In genomic region chr10:125984473-125985035, GRCm38 (mm10) we compare ENCODE assay signal across 11 mouse cellular contexts.
"Had no signal": no experiment of that assay in that cellular context is flagged by ENCODE, and none has a peak within 500 bp of the region (broad histone marks: within the 10 kb centered on the region; RNA-seq: fewer than 3 reads in every experiment).

No protein-coding gene starts in this region.

- H3K27ac ChIP-seq: liver, embryonic 13.5 days; midbrain, embryonic 15.5 days; neural tube, embryonic 13.5 days had no signal

- H3K9ac ChIP-seq: liver, embryonic 13.5 days; liver, postnatal 0 days; midbrain, embryonic 15.5 days; neural tube, embryonic 13.5 days had no signal

- ATAC-seq: liver, postnatal 0 days; midbrain, embryonic 15.5 days had no signal

- H3K4me1 ChIP-seq: liver, embryonic 13.5 days; midbrain, embryonic 15.5 days; neural tube, embryonic 13.5 days had no signal

- DNase-seq: kidney, adult 11 months; kidney, postnatal 10 days; left cerebral cortex, postnatal 4 days; liver; liver, embryonic 13.5 days; liver, postnatal 0 days; right cerebral cortex, postnatal 14 days; thymus, postnatal 4 days had no signal

- H3K4me3 ChIP-seq: liver, embryonic 13.5 days; midbrain, embryonic 15.5 days; neural tube, embryonic 13.5 days had no signal

- H3K27me3 ChIP-seq: liver, embryonic 13.5 days; midbrain, embryonic 15.5 days; neural tube, embryonic 13.5 days had no signal

- H3K36me3 ChIP-seq: liver, embryonic 13.5 days; midbrain, embryonic 15.5 days; neural tube, embryonic 13.5 days had no signal

- H3K4me2 ChIP-seq: liver, embryonic 13.5 days; midbrain, embryonic 11.5 days; midbrain, embryonic 15.5 days; neural tube, embryonic 13.5 days had no signal

- H3K9me3 ChIP-seq: liver, embryonic 13.5 days; midbrain, embryonic 15.5 days; neural tube, embryonic 13.5 days had no signal
